Mouse (Mus musculus) embryo, embryonic 11 days (tissue): ENCODE measurements around the gene Bod1l.

Experiments
- DNase-seq: peaks from one replicate; pipeline ENCODE4 v3.0.0-alpha.2; 2015

Bod1l gene

GRCm38 (mm10) chr5:41794434-41794833 lies 49.7 kb downstream of the Bod1l start:
- DNase-seq: no peak

- DNase-seq: no peak
Observed at GRCm38 (mm10) chr5:41790517-41790916, 53.6 kb downstream of the Bod1l start.

GRCm38 (mm10) chr5:41788877-41789276 lies 55.2 kb downstream of the Bod1l start:
- DNase-seq: no peak

GRCm38 (mm10) chr5:41781890-41782289 lies 62.2 kb downstream of the Bod1l start:
- DNase-seq: no peak

GRCm38 (mm10) chr5:41780026-41780425 lies 64.1 kb downstream of the Bod1l start:
- no peak for DNase-seq

GRCm38 (mm10) chr5:41775728-41776127 lies 68.4 kb downstream of the Bod1l start:
- DNase-seq: no peak

GRCm38 (mm10) chr5:41775273-41775672 lies 68.8 kb downstream of the Bod1l start:
- DNase-seq: peak; percentile 23

- peak; percentile 93 for DNase-seq
Observed at GRCm38 (mm10) chr5:41768382-41769040, 75.6 kb downstream of the Bod1l start.

- DNase-seq: peak; percentile 59
Observed at GRCm38 (mm10) chr5:41767296-41768200, 76.6 kb downstream of the Bod1l start.

GRCm38 (mm10) chr5:41766406-41767010 lies 77.6 kb downstream of the Bod1l start:
- no peak for DNase-seq

- no peak for DNase-seq
Observed at GRCm38 (mm10) chr5:41765626-41766405, 78.3 kb downstream of the Bod1l start.

GRCm38 (mm10) chr5:41763731-41764721 lies 80.1 kb downstream of the Bod1l start, which contains the start of gene Nkx3-2:
Gene Nkx3-2 (minus strand): TSS chr5:41764501.
- peak; percentile 84 for DNase-seq

GRCm38 (mm10) chr5:41762947-41763730 lies 81.0 kb downstream of the Bod1l start:
- DNase-seq: peak; percentile 57

GRCm38 (mm10) chr5:41762141-41762946 lies 81.8 kb downstream of the Bod1l start:
- peak; percentile 51 for DNase-seq

GRCm38 (mm10) chr5:41761509-41762140 lies 82.5 kb downstream of the Bod1l start:
- no peak for DNase-seq

GRCm38 (mm10) chr5:41760831-41761508 lies 83.1 kb downstream of the Bod1l start:
- no peak for DNase-seq

GRCm38 (mm10) chr5:41760071-41760470 lies 84.0 kb downstream of the Bod1l start:
- DNase-seq: no peak
